Mouse (Mus musculus) megakaryocyte progenitor cell, adult 5-6 weeks (primary cell): ENCODE results near the gene Tmc6. TPM values are rescaled to one million over a fixed set of nuclear protein-coding genes. Genes with fewer than 3 reads are reported as not detected.
A peak's percentile ranks its signal among the peaks of the same experiment; 100 is the strongest.

Experiments used
- ATAC-seq: replicated peaks from 2 replicates; pipeline ENCODE4 v1.8.0; 2016; ENCODE audit warnings: mild to moderate bottlenecking, moderate TSS enrichment, inconsistent platforms; ENCODE audit not compliant: poor library complexity
- total RNA-seq, 2 experiments: library from RNA; stranded (forward) in 1 of 2; stranded (reverse) in 1 of 2; fragments of 157-497, 149-512 nt in 1 of 2; fragments of 200-1000 nt in 1 of 2; gene quantifications; 2 replicates each; pipeline versions ENCODE4 v1.2.3 to v1.2.4; 2015 to 2017

The Tmc6 gene
- total RNA-seq, 2 experiments from 2014 or later, result 13.1 to 50.6 TPM

DNA sequence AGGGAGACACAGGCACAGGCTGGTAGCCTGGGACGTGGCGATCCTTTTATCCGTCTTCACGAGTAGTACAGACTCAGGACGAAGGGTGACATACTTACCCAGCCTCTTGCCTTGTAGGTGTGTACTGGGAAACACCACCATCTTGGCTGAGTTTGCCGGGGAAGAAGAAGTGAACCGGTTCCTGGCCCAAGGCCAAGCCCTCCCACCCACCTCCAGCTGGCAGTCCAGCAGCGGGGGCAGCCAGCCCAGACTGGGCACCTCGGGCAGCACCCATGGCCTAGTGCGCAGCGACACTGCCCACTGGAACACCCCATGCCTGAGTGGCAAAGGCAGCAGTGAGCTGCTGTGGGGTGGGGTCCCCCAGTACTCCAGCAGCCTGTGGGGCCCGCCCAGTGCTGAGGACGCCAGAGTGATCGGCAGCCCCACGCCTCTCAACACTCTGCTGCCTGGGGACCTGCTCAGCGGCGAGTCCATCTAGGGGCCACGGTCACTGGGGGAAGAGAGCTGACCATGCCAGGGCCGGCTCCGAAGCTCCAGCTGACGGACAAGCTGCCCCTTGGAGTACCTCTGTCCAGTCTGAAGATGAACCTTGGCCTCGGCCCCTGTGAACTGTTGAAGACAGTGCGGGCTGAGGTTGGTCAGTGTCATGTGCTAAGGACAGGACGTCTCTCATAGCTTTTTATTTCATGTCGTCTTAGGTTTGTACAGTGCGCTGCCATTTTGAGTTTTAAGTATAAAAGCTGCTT lies 21.5 kb downstream of the Tmc6 start:
- no peak for ATAC-seq

DNA sequence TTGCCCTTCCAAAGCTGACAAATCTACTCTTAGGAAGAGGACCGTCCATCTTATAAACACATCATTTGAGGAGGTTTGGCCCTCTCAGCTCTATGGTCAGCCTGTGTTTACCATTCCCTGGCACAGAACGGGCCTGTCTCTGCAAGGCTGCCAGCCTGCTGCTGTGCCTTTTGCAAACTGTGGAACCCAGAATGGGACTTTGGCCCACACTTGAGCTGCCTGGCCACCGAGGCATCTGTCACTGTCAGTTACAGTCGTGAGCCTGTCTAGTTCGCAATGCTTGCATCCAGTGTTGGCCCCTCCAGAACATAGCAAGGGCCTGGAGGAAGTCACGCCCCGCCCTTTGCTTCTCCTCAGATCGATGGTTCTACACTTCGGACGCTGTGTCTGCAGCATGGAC lies 22.7 kb downstream of the Tmc6 start:
- no peak for ATAC-seq

DNA sequence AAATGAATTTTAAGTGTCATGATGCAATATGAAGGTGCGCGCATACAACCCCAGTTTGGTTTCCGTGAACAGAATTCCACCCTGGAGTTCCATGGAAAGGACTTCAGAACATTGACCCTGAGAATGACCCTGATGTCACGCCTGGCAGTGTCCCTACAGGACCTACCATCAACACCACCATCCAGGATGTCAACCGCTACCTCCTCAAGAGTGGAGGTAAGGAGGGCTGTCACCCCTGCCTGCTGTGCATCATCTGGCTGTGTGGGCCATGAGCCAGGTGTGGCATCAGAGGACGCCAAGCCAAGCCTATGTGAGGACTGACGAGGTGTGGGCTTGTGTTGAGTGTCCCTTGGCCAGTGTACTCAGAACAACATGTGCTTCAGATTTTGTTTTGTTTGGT lies 26.1 kb downstream of the Tmc6 start:
- ATAC-seq, result no peak

DNA sequence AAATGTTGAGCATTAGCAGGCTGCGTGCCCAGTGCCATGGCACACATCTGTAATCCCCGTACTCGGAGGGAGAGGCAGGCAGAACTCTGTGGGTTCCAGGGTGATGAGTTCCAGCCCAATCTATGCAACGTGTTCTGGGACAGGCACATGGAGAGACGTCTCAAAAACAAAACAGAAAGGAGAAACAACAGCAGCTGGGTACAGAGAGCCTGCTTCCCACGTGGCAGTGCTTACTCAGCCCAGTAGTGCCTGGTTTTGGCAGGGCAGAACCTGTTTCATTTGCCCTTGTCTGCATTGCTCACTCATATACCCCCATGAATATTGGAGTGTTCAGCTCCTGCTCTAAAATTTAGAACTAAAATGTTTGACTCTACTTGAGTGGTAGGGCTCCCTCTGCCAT lies 30.5 kb downstream of the Tmc6 start:
- ATAC-seq, result no peak

DNA sequence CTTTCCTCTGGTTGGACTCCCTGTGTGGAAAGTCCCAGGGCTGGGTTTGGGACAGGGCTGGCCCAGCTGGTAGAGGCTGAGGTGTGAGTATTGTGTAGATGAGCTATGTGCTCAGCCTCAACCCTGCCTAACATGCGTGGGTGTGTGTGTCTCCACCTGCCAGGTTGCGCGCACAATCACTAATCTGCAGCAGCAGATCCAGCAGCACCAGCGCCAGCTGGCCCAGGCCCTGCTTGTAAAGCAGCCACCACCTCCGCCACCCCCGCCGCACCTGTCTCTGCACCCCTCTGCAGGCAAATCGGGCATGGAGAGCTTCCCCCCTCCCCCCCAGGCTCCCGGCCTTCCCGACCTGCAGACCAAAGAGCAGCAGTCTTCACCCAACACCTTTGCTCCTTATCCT lies 32.6 kb downstream of the Tmc6 start:
- ATAC-seq, result no peak

DNA sequence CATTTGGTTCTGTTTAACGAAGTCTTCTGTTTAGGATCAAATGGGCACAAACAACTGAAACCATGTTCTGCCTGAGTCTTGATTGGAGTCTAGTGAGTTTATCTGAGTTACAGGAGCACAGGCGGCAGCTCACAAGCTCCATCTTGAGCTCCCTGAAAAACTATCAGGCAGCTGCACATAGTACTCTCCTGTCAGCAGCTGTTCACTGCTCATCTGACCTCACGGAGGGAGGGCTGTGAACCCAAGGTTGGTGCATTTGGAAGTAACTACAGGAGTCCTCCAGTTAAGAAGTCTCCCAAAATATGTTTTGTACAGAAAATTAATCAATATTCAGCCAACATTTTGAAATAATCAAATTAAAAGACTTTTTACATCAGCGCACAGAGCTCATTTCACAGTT lies 33.4 kb downstream of the Tmc6 start:
- no peak for ATAC-seq

DNA sequence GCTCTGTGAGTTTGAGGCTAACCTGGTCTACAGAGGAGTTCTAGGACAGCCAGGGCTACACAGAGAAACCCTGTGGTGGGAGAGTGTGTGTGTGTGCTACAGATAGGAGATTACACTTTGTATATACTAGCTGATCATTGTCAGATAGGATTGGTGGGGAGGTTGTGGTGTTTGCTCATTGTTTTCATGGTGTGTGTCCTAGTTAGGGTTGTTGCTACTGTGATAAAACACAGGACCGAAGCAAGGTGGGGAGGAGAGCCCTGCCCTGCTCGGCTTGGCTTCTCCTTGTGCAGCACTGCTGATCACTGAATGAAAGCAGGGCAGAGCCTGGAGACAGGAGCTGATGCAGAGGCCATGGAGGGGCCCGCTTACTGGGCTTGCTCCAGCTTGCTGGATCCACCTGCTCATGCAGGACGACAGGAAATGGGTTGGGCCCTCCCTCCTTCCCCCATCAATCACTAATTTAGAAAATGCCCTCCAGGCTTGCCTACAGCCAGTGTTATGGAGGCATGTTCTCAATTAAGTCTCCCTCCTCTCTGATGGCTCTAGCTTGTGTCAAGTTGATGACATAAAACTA lies 38.5 kb downstream of the Tmc6 start:
- 0 out of 2 replicates have a peak, but pooled peaks have one; percentile 14 for ATAC-seq

DNA sequence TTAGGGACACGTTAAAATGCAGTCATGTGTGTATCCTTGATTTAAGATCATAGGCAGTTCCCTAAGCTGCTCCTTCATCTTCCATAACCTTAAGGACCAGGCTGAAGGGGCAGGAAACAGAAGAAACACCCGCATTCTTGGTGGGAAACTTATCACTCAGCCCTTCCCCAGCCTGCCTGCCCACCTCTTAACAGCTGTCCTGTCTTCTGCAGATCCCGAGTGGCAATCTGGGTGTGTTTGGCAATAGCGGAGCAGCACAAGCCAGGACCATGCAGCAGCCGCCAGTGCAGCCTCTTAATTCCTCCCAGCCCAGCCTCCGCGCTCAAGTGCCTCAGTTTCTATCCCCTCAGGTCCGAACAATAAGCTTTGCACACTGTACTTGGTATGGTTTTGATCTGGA lies 39.3 kb downstream of the Tmc6 start:
- ATAC-seq, result no peak

DNA sequence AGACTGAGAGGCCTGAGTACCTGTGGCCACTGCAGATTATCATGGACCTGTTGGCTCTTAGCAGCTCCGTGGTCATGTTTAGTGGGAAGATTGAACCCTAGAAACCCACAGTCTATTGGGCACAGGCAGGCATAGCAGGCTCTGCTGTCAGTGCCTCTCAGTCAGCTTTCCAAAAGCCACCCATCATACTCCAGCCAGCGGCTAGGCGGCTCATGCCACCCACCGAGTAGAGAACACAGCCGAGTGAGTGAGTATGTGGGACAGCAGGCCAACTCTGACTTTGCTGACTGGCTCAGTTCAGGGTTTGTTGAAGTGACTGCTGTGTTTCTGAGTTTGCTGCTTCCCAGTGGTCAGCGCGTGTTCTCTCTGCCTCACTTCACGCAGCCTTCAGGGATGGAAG lies 39.8 kb downstream of the Tmc6 start:
- no peak for ATAC-seq

DNA sequence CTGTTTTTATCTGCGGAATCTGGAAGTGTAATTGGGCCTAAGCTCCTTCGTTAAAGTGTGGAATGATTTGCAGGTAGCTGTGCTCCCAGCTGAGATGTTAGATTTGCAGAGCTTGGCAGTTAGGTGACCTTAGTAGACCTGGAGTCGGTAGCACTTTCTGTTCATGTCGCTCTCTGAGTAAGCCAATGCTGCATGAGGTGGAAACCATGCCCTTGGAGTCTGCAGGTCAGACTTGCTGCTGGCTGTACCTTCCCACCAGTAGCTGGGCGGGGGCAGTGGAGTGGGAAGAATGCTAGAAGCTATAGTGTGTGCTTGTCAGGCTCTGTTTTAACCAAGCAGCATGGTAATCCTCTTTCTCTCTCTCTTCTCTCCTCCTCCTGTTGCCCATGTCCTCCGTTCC lies 40.9 kb downstream of the Tmc6 start:
- ATAC-seq, result no peak

DNA sequence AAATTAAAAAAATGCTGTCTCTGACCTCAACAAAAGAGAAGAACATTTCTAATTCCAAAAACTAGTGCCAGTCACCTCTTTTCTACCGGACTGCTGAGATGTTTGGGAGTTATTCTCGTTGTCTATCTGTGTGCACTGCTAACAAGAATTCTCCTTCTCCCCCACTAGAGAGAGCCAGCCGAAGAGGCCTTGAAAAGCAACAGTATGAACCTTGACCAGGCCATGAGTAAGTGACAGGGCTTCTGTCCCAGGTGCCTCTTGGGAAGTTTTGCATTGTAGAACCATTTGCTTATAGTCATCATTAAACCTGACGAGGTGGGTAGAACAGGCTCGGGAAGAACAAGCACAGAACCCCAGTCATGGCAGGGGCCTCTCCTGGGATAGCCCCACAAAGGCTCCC lies 43.9 kb downstream of the Tmc6 start:
- no peak for ATAC-seq

DNA sequence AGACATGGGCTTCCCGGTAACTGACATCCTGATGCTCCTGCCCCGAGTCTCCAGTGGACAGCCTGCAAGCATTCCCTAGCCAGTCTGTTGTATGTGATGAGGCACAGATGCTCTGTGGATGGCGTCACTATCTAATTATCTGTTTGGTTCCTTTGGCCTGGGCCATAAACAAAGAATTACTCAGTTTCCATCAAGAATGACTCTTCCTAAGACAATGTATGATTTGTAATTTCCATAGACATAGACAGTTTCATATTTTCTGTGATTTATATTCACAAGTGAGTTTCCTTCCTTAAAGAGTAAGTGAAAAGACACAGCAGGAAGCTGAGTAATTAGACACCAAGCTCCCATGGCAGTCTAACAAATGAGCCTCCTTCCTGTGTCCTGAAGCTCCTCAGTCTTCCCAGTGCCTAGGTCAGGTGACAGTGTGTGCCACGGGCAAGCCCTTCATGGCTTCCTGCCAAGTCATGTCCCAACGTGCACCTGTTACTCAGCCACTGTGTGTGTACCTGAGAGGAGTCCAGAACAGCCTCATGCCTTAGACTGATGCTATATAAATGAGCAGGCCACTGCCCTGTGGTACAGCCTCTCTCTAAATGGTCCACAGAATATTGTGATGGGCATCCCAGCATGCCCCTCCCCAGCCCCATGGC lies 45.8 kb downstream of the Tmc6 start:
- ATAC-seq, result no peak

DNA sequence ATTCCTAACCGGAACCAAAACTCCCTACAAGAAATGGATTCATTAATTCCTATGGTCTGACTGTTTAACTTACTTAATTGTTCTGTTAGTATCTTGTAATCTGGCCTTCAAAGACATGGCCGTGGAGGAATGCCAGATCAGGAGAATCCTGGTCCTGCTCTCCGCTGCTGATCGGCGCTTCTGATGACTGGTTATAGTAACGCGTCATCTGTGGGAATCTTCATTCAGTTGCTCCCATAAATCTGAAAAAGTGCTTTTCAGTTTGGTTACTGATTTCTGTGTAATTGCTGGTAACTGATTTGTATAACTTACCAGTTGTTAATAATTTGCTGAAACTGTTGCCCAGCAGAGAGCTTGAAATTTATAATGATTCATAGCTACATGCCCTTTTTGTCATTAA lies 50.5 kb downstream of the Tmc6 start:
- ATAC-seq, result no peak

DNA sequence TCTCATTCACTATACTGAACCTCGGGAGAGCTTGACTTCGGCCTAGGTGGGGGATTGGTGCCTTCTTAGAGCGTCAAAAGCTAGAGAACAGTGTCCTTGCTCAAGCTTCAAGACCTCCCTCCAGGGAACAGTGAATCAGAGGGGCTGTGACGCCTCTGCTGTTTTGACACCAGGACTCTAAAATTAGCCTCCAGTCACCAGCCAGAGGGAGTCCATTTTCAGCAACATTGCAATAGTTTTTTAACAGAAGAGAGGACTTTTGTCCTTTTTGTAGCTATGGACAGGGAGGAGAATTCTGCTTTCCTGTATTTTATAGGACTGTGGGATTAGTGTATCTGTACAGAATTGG lies 51.5 kb downstream of the Tmc6 start:
- no peak for ATAC-seq

DNA sequence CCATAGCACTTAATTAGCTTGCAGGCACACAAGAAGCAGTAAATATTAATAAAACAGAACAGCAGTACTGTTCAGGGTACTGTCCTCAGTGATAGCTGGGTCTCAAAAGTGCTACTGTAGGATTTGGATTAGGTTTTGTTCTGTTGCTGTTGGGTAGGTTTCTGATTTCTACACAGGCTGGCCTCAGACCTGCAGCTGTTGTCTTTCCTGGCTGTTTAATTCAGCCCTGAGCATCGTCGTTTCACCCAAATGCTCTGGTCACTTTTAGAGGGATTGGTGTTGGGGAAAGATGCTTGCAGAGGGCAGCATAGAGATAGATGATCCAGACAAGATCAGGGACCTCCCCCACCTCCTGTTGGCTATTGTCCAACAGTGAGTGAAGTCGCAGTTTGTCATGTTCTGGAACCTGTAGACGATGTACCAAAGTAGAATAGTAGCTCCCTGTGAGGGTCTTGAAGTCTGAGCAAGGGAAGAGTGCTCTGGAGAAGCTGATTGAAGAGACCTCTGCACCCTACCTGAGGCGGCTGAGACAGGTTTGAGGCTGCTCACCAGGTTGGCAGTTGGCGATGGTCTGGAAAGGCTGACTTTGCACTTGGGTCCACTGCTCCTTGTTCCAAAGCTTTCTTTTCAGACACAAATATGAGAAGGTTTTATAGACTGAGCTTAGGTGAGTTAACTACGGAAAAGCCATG lies 52.1 kb downstream of the Tmc6 start:
- ATAC-seq, result no peak

DNA sequence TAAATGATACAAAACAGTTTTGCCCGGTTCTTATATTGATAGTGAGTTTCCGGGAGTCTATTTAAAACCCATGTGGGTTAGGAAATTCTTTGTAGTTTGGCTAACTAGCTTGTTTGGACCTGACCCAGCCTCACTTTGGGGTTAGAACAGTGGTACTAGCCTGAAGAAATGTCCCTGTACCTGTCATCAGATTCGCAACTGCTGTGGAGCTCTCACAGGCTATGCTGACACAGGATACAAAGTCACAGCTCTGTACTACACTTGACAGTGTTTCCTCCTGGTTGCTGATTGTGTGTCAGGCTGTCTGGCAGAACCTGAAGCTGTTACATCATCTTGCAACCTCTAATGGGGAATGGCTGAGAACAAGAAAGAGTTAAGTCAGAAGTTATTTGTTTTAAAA lies 52.7 kb downstream of the Tmc6 start:
- ATAC-seq, result no peak

DNA sequence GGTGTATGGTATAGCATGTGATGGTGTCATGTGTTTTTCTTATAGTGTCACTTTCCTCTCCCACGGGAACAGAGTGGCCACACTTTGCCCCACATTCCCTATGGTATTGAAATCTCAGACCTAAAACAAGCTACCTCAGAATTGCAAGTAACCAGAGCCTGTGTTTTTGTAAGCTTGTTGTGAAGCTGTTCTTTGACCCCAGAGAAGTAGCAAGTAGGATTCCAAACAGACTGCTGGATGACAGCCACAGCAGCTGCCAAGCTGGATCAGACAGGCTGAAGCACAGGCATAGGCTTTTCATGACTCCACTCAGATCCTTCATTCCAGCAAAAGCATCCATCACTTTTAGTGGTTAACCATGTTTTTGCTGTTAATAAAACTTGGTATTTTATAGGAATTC lies 53.2 kb downstream of the Tmc6 start:
- ATAC-seq, result no peak

DNA sequence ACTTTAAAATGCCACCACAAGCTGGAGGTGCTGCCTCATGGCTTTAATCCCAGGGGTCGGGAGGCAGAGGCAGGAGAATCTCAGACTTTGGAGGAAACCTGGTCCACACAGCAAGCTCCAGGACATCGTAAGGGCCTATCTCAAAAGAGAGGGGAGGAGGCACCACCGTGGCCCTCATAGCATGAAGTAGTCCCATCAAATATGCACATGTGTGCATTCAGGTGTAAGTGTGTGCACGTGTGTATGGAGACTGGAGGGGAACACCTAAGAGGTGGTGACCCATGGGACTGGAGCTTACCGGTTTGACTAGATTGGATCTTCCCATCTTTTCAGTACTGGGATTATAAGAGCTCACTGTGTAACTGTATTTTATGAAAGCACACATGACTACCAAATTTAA lies 53.8 kb downstream of the Tmc6 start:
- ATAC-seq, result no peak

DNA sequence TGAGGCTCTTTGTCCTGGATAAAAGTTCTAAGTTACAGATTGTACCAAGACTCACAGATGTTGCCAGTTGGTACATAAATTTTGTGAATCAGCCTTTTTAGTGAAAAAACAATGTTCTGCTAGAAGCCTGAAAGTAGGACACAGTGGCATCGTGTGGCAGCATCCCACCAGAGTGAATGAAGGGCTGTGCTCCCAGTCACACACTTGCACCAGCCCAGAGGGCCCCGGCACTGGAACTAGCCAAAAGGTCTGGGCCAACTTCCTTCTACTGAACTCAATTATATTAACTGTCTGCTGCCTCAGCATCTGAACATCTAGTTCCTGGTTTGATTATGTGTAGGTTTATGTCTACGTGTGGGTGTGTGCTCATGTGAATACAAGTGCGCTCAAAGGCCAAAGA lies 55.0 kb downstream of the Tmc6 start:
- no peak for ATAC-seq

DNA sequence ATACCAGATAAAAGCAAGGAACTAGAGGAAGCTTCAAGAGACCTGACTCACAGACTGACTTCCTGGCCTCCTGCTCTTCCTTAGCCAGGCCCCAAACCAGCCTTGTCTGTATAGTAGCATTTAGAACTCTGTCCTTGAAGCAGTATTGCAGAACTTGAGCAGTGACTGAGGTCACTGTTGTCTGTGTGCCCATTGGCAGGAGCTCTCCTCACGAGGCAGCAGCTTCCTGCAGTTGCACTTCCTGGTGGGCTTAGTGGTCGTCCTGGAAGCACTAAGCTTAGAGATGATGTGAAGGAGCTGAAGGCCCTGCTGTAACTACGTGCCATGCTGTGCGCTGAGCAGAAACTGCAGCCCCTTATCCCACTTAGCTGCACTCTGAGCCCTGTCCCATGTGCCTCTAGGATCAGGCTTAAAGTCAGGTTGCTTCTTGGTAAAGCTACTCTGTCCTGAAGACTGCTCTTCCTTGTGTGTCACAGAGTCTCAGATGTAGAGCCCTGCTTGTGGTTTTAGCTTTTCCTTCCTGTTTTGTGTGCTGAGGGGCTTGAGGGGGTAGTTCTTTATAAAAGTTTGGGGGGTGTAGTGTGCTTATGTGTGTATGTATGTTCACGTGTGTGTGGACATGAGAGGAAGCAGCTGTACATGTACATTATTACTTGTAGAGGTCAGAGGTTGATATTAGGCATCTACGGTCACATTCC lies 57.2 kb downstream of the Tmc6 start:
- ATAC-seq, result peak; percentile 71

DNA sequence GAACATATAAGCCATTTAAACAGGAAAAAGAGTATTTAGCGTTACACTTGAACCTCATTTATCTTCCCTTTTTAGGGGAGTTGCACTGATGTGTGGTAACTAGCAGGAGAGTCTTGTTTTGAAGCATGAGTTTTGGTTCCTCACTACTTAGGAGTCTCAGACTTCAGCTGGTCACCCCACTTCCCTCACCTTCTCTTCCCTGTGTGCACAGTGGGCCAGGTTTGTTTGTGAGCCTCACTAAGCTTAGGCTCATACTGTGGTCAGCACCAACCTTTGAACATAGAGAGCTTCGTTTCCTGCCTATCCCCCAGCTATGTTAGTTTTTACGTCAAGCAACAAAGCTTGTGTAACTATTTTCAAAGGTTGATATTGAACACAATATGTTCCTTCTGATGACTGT lies 63.2 kb downstream of the Tmc6 start:
- ATAC-seq, result 0 out of 2 replicates have a peak, but pooled peaks have one; percentile 29
